Mouse (Mus musculus): ENCODE results near the gene Ltc4s.

Ltc4s gene

DNA sequence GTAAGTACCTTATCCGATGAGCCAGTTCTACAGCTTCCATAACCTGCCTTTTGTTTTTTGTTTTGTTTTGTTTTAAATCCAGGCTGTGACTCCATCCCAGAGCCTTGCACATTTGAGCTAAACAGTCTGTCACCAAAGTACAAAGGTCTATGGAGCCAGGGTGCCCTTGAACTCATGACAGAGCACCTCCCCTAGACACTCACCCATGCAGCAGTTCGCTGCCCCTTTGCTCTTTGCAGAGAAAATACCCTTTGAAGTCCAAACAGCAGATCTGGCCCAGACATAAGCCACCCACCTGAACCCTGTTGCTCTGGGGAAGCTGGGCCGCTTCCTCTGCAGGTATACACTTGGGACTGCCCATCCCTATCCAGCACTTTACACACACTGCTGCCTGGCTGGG is 36.8 kb downstream of the Ltc4s start:
- DNase-seq (ENCODE audit: low read depth, low spot score): no peak

DNA sequence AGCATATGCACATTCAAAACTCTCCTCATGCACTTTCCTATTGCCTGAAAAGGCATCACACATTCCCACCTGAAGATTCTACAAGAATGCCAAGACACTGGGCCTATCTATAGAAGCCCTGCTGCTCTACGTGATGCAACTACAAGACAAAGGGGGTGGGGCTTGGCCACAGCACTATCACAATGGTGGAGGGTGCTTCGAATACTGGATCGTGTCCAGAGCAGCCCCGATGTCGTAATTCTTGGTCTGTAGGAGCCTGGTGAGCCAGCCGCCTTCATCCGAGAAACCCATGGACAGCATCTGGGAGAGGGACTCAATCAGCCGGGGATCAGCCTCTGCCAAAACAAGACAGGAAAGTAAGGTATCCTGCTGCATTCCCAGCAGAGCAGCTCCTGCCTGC is 37.8 kb downstream of the Ltc4s start:
- DNase-seq (ENCODE audit: low read depth, low spot score): no peak

DNA sequence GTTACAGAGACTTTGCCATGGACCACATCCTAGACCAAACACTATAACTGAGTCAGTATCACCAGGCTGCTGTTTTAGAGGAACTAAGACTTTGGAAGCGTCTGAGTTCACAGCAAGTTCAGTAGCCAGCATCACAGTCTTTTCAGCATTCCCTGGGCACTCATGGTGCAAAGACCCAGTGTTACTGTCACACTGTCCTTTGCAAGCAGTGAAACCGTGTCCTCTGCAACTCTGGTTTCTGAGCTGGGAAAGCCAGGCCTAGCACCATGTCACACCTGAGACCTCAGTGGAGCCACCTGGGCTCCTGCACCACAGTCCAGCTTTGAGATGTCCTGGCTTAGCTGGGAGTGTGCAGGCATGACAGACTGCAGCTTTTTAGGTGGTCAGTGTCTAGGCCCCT is 39.5 kb downstream of the Ltc4s start:
- no peak for DNase-seq (ENCODE audit: low read depth, low spot score)

DNA sequence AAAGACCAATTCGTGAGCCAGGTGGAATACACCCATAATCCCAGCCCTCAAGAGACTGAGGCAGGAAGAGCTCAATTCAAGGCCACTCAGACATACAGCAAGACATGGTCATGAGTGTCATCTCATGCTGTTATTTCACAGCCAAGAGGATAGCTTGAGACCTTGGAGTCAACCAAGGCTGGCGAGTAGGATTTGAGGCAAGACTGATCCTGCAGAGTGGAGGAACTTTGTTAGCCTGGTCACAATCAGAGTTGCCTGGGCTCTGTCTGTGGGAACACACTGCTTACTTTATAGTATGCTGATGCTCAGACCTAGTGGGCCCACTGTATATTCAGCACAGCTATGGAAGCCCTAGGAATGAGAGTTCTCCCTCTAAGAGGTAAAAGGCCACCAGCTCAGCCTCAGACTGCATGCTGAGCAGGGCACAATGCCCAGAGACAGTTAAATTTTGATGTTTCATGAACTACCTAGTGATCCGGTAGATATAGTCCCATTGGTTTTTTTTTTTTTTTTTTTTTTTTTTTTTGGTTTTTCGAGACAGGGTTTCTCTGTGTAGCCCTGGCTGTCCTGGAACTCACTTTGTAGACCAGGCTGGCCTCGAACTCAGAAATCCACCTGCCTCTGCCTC is 40.1 kb downstream of the Ltc4s start:
- DNase-seq (ENCODE audit: low read depth, low spot score): no peak

DNA sequence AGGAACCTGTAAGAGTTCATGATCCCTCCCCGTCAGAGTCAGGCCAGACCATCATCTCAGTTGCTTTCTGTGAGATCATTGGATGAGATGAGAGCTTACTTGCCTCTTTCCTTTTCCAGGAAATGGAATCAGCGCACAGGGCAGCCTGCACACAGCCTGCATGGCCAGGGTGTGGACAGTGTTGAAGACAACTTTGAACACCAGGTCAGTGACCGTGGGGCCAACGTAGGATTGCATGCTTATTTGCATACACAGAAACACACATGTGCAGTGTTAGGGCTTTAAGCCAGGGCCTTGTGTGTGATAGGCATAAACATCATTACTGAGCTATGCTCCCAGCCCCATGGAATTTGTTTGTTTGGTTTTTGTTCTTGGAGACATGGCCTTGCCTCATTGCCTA is 40.9 kb downstream of the Ltc4s start:
- no peak for DNase-seq (ENCODE audit: low read depth, low spot score)

DNA sequence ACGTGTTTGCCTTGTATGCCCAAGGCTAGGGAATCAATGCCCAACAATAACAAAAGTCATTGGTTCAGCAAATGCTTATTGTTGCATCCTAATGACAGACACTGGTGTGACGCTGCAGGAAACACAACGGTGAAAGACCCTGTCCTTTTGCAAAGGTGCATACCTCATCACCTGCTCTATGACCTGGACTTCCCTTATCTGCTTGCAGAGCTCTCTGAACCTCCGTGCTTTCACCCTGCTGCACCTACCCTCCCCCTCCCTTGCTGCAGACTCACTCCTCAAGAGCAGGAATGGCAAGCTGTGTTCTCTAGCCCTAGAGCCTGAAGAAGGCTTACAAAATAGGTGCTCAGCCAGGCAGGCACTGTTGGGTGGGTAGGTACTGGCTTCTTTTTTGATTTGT is 43.6 kb downstream of the Ltc4s start:
- DNase-seq (ENCODE audit: low read depth, low spot score): no peak

DNA sequence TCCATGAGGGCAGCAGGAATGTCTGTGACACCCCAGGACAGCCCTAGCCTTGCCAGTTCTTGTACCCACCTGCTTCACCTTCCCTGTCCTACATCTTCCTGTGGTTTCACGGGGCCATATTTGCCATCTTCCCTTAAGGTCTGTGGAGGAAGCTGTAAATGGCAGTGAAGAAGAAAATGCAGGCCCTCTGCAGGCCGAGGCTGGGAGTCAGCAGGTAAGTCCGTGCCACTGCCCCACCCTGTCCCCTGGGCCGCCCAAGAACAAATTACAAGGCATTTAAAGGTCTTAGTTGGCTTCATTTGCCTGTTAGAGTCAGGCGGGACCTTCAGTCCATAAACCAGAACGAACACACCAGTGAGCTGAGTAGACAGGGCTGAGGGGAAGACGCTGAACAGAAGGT is 44.3 kb downstream of the Ltc4s start:
- no peak for DNase-seq (ENCODE audit: low read depth, low spot score)

DNA sequence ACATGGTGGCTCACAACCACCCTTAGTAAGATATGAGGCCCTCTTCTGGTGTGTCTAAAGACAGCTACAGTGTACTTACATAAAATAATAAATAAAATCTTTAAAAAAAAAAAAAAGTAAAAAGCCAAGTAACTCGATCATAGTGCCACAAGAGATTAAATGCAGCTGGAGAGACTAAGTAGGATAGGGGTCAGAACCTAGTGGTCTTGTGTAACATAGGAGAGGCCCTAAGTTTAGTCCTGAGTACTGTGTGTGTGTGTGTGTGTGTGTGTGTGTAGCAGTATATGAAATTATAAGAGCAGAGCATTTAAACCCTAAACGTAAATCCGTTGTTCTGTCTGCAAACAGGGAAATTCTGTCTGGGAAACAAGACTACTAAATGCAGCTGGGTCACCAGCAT is 46.1 kb downstream of the Ltc4s start:
- DNase-seq (ENCODE audit: low read depth, low spot score): no peak

DNA sequence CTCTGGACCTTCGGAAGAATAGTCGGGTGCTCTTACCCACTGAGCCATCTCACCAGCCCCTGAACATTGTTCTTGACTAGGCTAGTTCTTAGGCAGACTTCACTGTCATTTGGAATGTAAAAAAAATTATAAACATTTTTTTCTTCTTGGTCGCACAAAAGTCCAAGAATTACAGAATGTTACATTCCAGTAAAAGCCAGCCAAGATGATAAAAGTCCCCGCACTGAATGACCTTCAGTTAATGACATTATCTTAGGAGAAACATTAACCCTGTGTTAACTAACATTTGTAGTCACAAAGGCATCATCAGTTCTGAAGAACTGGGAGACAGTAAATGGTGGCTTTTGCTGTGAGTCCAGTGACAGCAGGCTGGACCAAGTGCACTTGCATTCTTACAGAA is 48.1 kb downstream of the Ltc4s start:
- DNase-seq (ENCODE audit: low read depth, low spot score): no peak

DNA sequence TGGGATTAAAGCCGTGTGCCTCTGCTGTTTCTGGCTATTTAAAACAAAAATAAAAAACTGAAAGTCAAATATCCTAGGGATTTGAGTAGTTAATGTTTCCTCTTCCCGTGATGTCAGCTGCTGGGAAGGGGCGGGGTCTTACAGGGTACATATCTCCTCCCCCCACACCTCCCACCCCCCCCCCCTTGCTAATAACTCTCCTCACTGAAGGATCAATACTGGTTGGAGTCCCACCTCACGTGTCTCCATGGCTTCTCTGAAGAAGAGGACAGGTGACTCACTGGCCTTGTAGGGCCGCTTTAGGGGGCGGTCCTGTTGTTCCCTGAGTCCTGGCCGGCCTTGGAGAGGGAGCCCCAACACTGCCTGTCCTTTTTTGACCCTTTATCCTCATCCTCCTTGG is 49.7 kb downstream of the Ltc4s start:
- no peak for DNase-seq (ENCODE audit: low read depth, low spot score)
